Mouse (Mus musculus): ENCODE measurements at regions not wholly inside any gene's neighbourhood (a gene's known extent, or its start where the extent isn't known, plus 50 kb on each side); places are given as distances from the start of the nearest gene placed in this dataset.

GRCm38 (mm10) chr13:57236917-57237316 is 341.1 kb upstream of the Trpc7 start:
- ChIA-PET POLR2A (interaction anchor here in 2 of 4 experiments (0.5 to 0.6 kb wide), 2 partner anchors 36 to 84 kb away, joined by 4 to 6 read pairs; no protein-coding TSS in a partner anchor), CTCF (interaction anchor here in 1 of 4 experiments (1.0 to 1.8 kb wide), 2 partner anchors 23 to 33 kb away, joined by 3 to 4 read pairs; no protein-coding TSS in a partner anchor)

GRCm38 (mm10) chr13:57236211-57236610 is 340.4 kb upstream of the Trpc7 start:
- CTCF ChIA-PET = interaction anchor here in 2 of 4 experiments (0.8 to 1.8 kb wide), 3 partner anchors 23 to 478 kb away, joined by 3 to 4 read pairs (median 3); no protein-coding TSS in a partner anchor
- POLR2A ChIA-PET = interaction anchor here in 1 of 4 experiments (0.5 to 1.6 kb wide), 5 partner anchors 18 to 767 kb away, joined by 3 to 4 read pairs (median 3); no protein-coding TSS in a partner anchor

GRCm38 (mm10) chr13:57232906-57233305 is 337.1 kb upstream of the Trpc7 start:
- CTCF ChIA-PET = interaction anchor here in 2 of 4 experiments (0.7 to 1.4 kb wide), 3 partner anchors 426 to 534 kb away, joined by 3 to 4 read pairs (median 3); no protein-coding TSS in a partner anchor

GRCm38 (mm10) chr13:57231666-57232065 is 335.9 kb upstream of the Trpc7 start:
- POLR2A ChIA-PET = interaction anchor here in 3 of 4 experiments (0.6 to 2.5 kb wide), 6 partner anchors 8 to 281 kb away, joined by 3 to 6 read pairs (median 3); no protein-coding TSS in a partner anchor

More at GRCm38 (mm10) chr13:57232906-57233305, 337.1 kb upstream of the Trpc7 start:
- POLR2A ChIA-PET = interaction anchor here in 2 of 4 experiments (1.2 to 1.4 kb wide), 2 partner anchors 23 to 27 kb away, joined by 3 read pairs; no protein-coding TSS in a partner anchor

GRCm38 (mm10) chr13:57230253-57230652 is 334.5 kb upstream of the Trpc7 start:
- ChIA-PET CTCF (interaction anchor here (0.6 to 3.1 kb wide), 10 partner anchors 10 to 986 kb away, joined by 3 to 10 read pairs (median 4); no protein-coding TSS in a partner anchor), POLR2A (interaction anchor here in 1 of 4 experiments (1.1 to 2.5 kb wide), 3 partner anchors 10 to 30 kb away, joined by 4 to 6 read pairs (median 4); no protein-coding TSS in a partner anchor)

More at GRCm38 (mm10) chr13:57231666-57232065, 335.9 kb upstream of the Trpc7 start:
- CTCF ChIA-PET = interaction anchor here in 3 of 4 experiments (0.7 to 3.1 kb wide), 6 partner anchors 10 to 1432 kb away, joined by 3 to 10 read pairs (median 4); no protein-coding TSS in a partner anchor

- POLR2A ChIA-PET = no interaction called here
- CTCF ChIA-PET = interaction anchor here in 1 of 4 experiments (0.6 kb wide), 1 partner anchor 353 kb away, joined by 3 read pairs; no protein-coding TSS in a partner anchor
Measured at GRCm38 (mm10) chr13:57221092-57221491, 325.3 kb upstream of the Trpc7 start.

- CTCF ChIA-PET = interaction anchor here in 2 of 4 experiments (0.6 to 1.5 kb wide), 3 partner anchors 15 to 43 kb away, joined by 3 to 4 read pairs (median 3); no protein-coding TSS in a partner anchor
- POLR2A ChIA-PET = interaction anchor here in 2 of 4 experiments (0.6 to 1.2 kb wide), 3 partner anchors 14 to 855 kb away, joined by 3 to 4 read pairs (median 3); no protein-coding TSS in a partner anchor
Measured at GRCm38 (mm10) chr13:57216161-57216560, 320.4 kb upstream of the Trpc7 start.

- CTCF ChIA-PET = no interaction called here
- POLR2A ChIA-PET = no interaction called here
Measured at GRCm38 (mm10) chr13:57212251-57212650, 316.5 kb upstream of the Trpc7 start.

GRCm38 (mm10) chr13:57191195-57191594 is 295.4 kb upstream of the Trpc7 start:
- ChIA-PET POLR2A (interaction anchor here in 2 of 4 experiments (0.5 to 1.2 kb wide), 3 partner anchors 22 to 1077 kb away, joined by 3 to 4 read pairs (median 3); no protein-coding TSS in a partner anchor), CTCF (no interaction called here)

GRCm38 (mm10) chr13:57189246-57189645 is 293.5 kb upstream of the Trpc7 start:
- CTCF ChIA-PET = interaction anchor here in 1 of 4 experiments (0.8 kb wide), 1 partner anchor 41 kb away, joined by 3 read pairs; no protein-coding TSS in a partner anchor
- POLR2A ChIA-PET = no interaction called here

- POLR2A ChIA-PET = interaction anchor here in 1 of 4 experiments (1.0 kb wide), 1 partner anchor 34 kb away, joined by 3 read pairs; no protein-coding TSS in a partner anchor
- CTCF ChIA-PET = no interaction called here
Measured at GRCm38 (mm10) chr13:57186168-57186567, 290.4 kb upstream of the Trpc7 start.

GRCm38 (mm10) chr13:57170180-57170579 is 274.4 kb upstream of the Trpc7 start:
- POLR2A ChIA-PET = interaction anchor here in 1 of 4 experiments (1.0 kb wide), 1 partner anchor 11 kb away, joined by 3 read pairs; no protein-coding TSS in a partner anchor

GRCm38 (mm10) chr13:57169621-57170020 is 273.8 kb upstream of the Trpc7 start:
- POLR2A ChIA-PET = interaction anchor here in 1 of 4 experiments (1.0 kb wide), 1 partner anchor 10 kb away, joined by 3 read pairs; no protein-coding TSS in a partner anchor
- CTCF ChIA-PET = interaction anchor here in 1 of 4 experiments (0.5 kb wide), 1 partner anchor 995 kb away, joined by 4 read pairs; no protein-coding TSS in a partner anchor

More at GRCm38 (mm10) chr13:57170180-57170579, 274.4 kb upstream of the Trpc7 start:
- CTCF ChIA-PET = interaction anchor here in 1 of 4 experiments (0.5 kb wide), 1 partner anchor 995 kb away, joined by 4 read pairs; no protein-coding TSS in a partner anchor

- ChIA-PET CTCF (no interaction called here), POLR2A (no interaction called here)
Measured at GRCm38 (mm10) chr13:57165367-57165766, 269.6 kb upstream of the Trpc7 start.

GRCm38 (mm10) chr13:57152787-57153186 is 257.0 kb upstream of the Trpc7 start:
- ChIA-PET CTCF (no interaction called here), POLR2A (interaction anchor here in 2 of 4 experiments (0.7 to 1.1 kb wide), 4 partner anchors 14 to 756 kb away, joined by 3 to 4 read pairs (median 4); no protein-coding TSS in a partner anchor)

- ChIA-PET CTCF (no interaction called here), POLR2A (no interaction called here)
Measured at GRCm38 (mm10) chr13:57147623-57148022, 251.8 kb upstream of the Trpc7 start.

- POLR2A ChIA-PET = no interaction called here
- CTCF ChIA-PET = no interaction called here
Measured at GRCm38 (mm10) chr13:57146708-57147107, 250.9 kb upstream of the Trpc7 start.

- POLR2A ChIA-PET = no interaction called here
Measured at GRCm38 (mm10) chr13:57145782-57146181, 250.0 kb upstream of the Trpc7 start.

GRCm38 (mm10) chr13:57142851-57143250 is 247.1 kb upstream of the Trpc7 start:
- CTCF ChIA-PET = no interaction called here
- POLR2A ChIA-PET = interaction anchor here in 1 of 4 experiments (1.2 kb wide), 1 partner anchor 11 kb away, joined by 3 read pairs; no protein-coding TSS in a partner anchor

More at GRCm38 (mm10) chr13:57145782-57146181, 250.0 kb upstream of the Trpc7 start:
- CTCF ChIA-PET = interaction anchor here in 1 of 4 experiments (0.7 kb wide), 1 partner anchor 38 kb away, joined by 3 read pairs; no protein-coding TSS in a partner anchor
